Mouse (Mus musculus) layer of hippocampus, adult 11-12 months (tissue): Measurements from ENCODE around the gene Ctbs.

Experiments
- DNase-seq: peaks from one replicate; pipeline ENCODE4 v3.0.0; 2022; ENCODE audit warnings: low spot score

Gene Ctbs

GRCm38 (mm10) chr3:146498989-146499388, 49.4 kb downstream of the Ctbs start:
- no peak for DNase-seq

- DNase-seq, result peak; percentile 66
Measured at GRCm38 (mm10) chr3:146499431-146500002, 49.9 kb downstream of the Ctbs start, which contains the start of the genes Spata1 and Gng5. TSS of gene Spata1 (minus strand) at chr3:146499753. TSS of gene Gng5 (plus strand) at chr3:146499807.

DNA sequence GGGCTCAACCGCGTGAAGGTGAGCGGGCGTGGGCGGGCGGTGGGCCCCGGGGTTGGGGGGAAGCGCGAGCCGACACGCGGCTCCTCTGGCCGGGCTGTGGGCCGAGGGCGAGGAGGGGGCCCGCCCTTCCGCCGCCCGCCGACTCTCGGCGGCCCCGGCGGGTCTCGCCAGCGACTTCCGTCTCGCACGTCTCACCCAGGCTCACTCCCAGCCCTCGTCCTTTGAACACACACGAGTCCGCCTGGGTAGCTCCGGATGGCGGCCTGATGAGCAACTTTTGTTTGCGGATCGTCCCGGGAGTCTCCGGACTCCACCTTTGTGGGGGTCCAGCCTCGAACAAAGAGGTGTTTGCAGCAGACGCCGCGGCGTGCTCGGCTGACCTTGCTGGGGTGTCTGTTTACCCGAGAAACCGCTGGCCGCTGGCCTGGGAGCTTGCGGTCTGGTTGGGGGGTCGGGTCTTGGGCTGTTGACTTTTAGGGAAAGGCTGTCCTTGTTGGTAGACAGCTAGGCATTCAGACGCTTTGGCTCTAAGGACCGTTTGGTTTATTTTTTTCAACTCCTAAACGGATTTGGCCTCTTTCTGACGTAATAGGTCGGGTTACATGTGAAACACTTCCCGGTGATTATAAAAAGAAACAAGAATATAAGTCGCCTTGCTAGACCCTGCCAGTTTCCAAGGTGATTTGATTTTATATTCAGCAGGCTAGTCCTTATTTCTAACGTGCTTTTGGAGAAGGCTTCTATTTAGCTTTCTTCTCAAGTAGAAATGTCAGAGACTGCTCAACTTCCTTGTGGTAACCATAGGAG, 50.6 kb downstream of the Ctbs start:
- DNase-seq, result peak; percentile 32

GRCm38 (mm10) chr3:146500810-146501201, 51.2 kb downstream of the Ctbs start:
- DNase-seq, result no peak

DNA sequence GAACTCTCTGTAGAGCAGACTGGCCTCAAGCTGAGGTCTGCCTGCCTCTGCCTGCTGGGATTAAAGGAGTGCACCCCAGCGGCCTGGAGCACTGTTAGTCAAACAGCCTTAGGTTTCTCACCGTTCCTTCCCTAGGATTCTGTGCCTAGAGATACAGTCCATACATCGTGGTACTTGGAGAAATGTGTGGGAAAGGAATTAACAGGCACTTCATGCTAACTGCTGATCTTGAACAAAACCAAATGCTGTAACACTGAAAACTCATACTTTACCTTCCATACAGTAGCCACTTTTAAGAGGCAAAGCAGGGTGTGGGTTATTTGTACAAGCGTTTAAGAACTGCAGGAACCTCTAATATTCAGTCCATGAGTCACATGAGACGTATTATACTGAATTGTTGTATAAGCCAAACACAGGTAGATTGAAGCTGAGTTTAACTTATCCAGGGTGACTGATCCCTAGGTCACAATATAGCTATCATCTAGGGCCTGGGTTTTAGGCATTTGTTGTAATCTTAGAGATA, 52.1 kb downstream of the Ctbs start:
- no peak for DNase-seq

- DNase-seq, result no peak
Measured at GRCm38 (mm10) chr3:146506711-146507110, 57.1 kb downstream of the Ctbs start.
